Mouse (Mus musculus): ENCODE measurements around the gene Vmn2r53. TPM values are rescaled to one million over a fixed set of nuclear protein-coding genes. Genes with fewer than 3 reads are reported as not detected.
"Not testable (repeated sequence)": the region's sequence is repeated elsewhere in the genome, so short reads cannot be mapped to it uniquely, and the experiment has no call there.

The Vmn2r53 gene
- total RNA-seq (2021), result under 1 TPM; 0.02 to 0.05 TPM
- long read RNA-seq, result 0 reads

DNA sequence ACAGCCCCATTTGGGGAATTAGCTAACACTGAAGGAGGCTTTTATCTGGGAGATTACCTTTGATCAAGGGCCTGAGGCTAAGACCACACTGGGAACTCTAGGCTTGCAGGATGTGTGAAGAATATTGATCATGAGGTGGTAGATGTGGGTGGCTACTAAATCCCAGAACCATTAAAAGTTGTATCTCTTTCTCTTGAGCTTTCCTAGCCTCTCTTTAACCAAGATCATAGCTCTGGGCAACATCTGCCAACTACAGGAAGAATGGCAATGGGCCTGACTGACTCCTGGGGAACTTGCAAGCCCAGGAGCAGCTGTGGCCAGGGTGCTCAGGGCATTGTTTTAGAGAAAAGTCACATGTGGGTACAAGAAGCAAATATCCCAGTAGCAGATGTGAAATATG is at the start of gene Vmn2r53:
Vmn2r53 (minus strand) TSS at position 101 of the 400 bp plus-strand sequence.
- no peak for DNase-seq (ENCODE audit: low spot score in 2 of 2)

DNA sequence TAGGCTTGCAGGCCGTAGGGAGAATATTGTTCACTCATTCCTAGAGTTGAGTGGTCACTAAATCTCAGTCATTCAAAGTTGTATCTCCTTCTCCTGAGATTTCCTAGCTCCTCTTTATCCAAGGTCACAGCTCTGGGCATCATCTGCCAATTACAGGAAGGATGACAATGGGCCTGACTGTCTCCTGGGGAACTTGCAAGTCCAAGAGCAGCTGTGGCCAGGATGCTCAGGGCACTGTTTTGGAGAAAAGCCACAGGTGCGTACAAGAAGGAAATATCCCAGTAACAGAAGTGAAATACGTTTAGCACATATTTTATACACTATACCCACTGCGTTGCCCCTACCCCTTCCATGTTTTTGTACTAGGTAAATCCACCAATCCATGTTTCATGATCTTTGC is 31.6 kb upstream of the Vmn2r53 start, which contains the start of gene Vmn2r54:
Vmn2r54 (minus strand) TSS at position 101 of the 400 bp plus-strand sequence.
- not testable (repeated sequence) for DNase-seq (ENCODE audit: low spot score in 2 of 2)

Other genes starting within 250 kb of the Vmn2r53 start
- gene Vmn1r84, start 239.5 kb downstream of the Vmn2r53 start, total RNA-seq (2021), result not detected
- gene Zfp551, start 186.0 kb downstream of the Vmn2r53 start, total RNA-seq (2021), result 1 to 10 TPM; 7.8 to 8.5 TPM
- gene Zfp606, start 130.5 kb downstream of the Vmn2r53 start, total RNA-seq (2021), result 10 to 100 TPM; 16.2 to 17.7 TPM
- not detected for gene 2900092C05Rik, start 96.3 kb downstream of the Vmn2r53 start, total RNA-seq (2021)
- not detected for gene Vmn2r54, start 31.5 kb upstream of the Vmn2r53 start, total RNA-seq (2021)
- gene Vmn2r55, start 76.2 kb upstream of the Vmn2r53 start, total RNA-seq (2021), result not detected
- gene Vmn2r56, start 126.2 kb upstream of the Vmn2r53 start, total RNA-seq (2021), result under 1 TPM; 0.07 to 0.09 TPM
- gene Zscan18, start 194.8 kb upstream of the Vmn2r53 start, total RNA-seq (2021), result 10 to 100 TPM; 19.9 to 25.0 TPM
- gene Zfp329, start 210.1 kb upstream of the Vmn2r53 start, total RNA-seq (2021), result 10 to 100 TPM; 21.7 to 22.3 TPM
- gene Zfp110, start 226.0 kb upstream of the Vmn2r53 start, total RNA-seq (2021), result 10 to 100 TPM; 13.6 to 21.8 TPM

All from layer of hippocampus, postnatal 10 days (tissue).